Mouse (Mus musculus): ENCODE data around the gene Slc35b3.

Gene Slc35b3

DNA sequence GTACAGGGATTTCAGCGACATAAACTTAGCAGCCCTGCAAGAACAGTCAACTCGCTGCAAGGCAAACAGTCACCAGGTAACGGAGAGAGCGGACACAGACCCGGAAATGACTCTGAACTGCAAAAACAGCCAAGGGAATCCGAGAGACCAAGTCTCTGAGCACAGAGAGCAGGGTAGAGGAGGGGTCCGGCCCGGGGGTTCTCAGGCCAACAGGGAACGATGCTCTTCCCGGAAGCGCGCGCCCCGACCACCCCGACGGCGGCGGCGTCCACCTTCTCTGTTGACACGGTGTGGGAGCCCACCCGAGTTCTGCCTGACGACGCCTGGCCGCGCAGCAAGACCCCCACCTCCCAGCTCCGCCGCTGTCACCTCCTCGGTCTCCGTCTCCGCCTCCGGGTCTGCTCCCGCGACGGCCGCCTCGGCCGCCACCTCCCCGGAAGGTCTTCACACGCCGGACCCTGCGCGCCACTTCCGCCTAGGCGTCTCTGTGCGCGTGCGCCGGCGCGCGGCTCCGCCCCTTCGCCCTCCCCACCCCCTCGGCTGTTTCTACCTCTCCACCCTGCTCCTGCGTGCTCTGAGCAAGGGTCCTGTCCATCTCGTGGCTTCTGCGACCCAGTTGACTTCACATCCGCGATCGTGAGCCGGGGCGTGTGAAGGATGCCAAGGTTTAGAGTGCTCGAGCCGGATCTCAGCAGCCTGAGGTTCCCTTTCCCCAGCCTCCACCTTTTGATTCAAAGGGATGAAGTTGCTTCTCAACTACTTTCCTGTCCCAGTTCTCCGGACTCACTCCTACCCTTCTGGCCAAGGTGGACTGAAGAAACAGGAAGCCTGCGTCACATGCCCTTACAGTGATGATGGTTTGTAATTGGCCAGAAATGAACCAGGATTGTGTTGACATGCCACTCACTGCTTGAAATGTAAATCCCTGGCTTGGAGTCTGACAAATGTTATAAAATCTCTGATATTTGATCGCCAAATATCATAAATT, at the start of gene Slc35b3:
TSS of gene Slc35b3 (minus strand) at position 813 of the 988 bp plus-strand sequence.
- DNase-seq (ENCODE audit: low spot score in 2 of 2) = peak; percentile 69 to 73

DNA sequence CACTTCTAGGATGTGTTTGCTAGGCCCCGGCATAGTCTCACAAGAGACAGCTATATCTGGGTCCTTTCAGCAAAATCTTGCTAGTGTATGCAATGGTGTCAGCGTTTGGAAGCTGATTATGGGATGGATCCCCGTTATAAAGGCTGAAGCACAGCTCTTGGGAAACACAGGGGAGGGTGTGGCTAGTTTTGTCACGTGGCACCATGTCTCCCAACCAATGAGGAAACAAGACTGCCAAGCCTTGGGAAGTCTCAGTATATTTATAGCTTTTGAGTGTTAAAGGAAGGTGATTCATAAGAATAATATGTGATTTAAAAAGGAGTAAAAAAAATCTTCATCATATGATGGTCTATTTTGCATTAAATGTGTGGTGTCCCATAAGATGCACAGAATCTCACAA, 49.6 kb upstream of the Slc35b3 start:
- DNase-seq (ENCODE audit: low spot score in 2 of 2) = no peak

DNA sequence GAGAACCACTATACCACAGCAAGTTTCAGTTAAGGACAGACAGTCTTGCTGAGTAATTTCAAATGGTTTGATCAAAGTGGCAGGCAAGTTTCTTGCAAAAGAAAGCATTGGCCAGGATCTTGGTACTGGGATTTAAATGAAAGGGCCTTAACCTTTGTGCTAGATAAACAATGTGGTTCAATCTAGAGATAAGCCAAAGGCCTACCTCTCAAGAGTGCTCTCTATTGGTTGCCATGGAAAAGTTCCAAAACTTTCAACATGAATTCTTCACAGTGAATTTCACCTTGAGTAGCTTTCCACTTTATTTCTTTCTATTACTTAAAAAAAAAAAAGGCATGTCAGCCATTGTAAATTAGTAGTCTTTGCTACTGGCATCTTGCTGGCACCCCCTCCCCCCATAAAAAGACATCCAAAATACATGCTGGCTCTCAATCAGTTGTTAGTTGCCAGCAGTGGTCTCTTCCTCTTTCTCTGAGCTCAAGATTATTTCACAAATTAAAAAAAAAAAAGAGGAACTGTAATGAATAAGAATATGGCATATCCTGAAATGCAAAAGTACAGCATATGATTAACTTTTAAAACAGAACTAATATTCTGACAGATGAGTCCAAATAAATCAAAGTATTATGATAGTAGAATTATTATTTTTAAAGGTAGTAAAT, 42.6 kb upstream of the Slc35b3 start:
- no peak for DNase-seq (ENCODE audit: low spot score in 2 of 2)

DNA sequence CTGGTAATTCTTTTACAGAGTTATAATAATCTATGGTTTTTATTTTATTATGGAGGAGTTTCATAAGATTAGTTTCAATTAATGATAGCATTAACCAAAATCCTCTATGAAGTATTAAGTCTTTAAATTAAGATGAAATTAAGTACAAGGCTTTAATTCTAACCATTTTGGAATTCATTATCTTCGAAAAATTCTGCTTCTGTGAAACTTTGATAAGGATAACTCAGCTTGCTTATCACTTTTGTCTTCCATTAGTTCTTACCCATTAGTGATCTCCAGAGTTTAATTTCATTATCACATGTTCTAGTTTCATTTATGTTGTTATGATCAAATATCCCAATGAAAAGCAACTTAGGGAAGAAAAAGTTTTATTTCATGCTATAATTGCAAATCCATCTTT, 41.7 kb upstream of the Slc35b3 start:
- DNase-seq (ENCODE audit: low spot score in 2 of 2) = no peak

- no peak for DNase-seq (ENCODE audit: low spot score in 2 of 2)
These were observed 40.8 kb upstream of the Slc35b3 start for GRCm38 (mm10) chr13:39001434-39001833.

DNA sequence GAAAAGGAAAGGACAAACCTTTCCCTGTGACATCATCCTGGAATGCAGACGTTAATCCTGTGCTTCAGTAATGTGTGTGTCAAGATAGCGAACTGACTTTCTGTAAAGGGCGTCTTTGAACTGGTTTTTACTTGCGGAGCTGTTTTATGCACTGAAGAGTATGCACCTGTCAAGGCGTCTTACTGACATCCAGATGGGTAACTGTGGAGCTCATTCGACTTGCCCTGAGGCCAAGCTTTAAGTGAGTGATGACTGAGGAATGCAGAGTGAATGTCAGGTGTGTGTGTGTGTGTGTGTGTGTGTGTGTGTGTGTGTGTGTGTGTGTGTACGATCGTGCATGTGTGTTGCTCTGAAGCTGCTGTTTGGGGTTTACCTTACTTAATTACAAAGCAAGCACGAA, 38.3 kb upstream of the Slc35b3 start:
- no peak for DNase-seq (ENCODE audit: low spot score in 2 of 2)

GRCm38 (mm10) chr13:38992529-38992928, 31.9 kb upstream of the Slc35b3 start:
- DNase-seq (ENCODE audit: low spot score in 2 of 2) = peak; percentile 9 to 19

GRCm38 (mm10) chr13:38983751-38984150, 23.1 kb upstream of the Slc35b3 start:
- DNase-seq (ENCODE audit: low spot score in 2 of 2) = no peak

DNA sequence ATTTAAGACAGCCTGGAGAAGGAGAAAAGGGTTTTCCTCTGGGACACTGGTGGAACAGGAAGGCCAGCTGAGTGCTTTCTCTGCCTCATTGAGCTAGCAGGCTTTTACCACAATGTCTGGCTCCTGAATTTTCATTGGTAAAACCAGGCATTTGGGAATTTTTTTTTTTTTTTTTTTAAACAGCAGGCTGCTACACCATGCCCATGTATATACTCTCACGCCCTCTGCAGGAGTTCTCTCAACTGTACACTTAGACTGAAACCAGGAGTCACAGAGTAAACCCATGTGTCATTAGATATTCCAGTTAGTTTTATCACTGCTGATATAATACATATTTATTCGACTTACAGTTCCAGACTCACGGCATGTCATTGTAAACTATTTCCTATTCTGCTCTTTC, 20.2 kb upstream of the Slc35b3 start:
- no peak for DNase-seq (ENCODE audit: low spot score in 2 of 2)

DNA sequence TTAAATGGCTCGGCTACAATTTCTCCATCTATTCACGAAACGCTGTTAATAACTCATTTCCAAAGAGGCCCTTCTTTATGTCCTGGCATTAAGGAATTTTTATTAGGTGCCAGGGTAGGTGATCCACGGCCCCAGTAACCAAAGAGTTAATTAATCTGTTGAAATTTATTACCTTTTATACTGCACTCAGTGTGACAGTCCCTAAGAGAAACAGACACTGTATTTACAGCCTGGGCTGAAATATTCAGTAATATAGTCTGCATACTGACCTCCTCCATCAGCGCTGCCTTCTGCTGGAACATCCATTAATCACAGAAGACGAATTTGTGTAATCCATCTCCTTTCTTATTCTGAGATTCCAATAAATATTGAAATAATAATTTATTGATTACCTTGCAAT, 16.3 kb upstream of the Slc35b3 start:
- DNase-seq (ENCODE audit: low spot score in 2 of 2) = no peak

DNA sequence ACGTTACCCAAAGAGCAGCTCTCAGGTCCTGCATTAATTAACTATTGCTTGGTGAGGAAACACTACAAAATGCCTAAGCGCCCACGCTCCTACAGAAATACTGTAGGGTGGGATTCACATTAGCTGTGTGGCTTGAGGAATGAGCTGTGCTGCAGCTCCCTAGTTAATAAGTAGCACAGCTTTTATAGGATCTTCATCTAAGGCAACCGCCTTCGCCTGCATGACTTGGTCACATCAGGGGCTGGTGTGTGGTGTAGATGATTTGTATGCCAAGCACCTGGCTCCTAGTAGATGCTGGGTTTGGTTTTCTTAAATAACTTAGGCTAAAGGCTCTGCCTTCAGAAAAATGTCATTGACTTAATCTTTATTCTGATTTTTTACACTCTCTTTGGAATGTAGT, 15.2 kb upstream of the Slc35b3 start:
- no peak for DNase-seq (ENCODE audit: low spot score in 2 of 2)

GRCm38 (mm10) chr13:38972602-38973001, 11.9 kb upstream of the Slc35b3 start:
- no peak for DNase-seq (ENCODE audit: low spot score in 2 of 2)

GRCm38 (mm10) chr13:38971047-38971446, 10.4 kb upstream of the Slc35b3 start:
- DNase-seq (ENCODE audit: low spot score in 2 of 2) = no peak

- DNase-seq (ENCODE audit: low spot score in 2 of 2) = no peak
These were observed 6.8 kb upstream of the Slc35b3 start for GRCm38 (mm10) chr13:38967518-38967917.

GRCm38 (mm10) chr13:38966922-38967448, 6.3 kb upstream of the Slc35b3 start:
- DNase-seq (ENCODE audit: low spot score in 2 of 2) = no peak

DNA sequence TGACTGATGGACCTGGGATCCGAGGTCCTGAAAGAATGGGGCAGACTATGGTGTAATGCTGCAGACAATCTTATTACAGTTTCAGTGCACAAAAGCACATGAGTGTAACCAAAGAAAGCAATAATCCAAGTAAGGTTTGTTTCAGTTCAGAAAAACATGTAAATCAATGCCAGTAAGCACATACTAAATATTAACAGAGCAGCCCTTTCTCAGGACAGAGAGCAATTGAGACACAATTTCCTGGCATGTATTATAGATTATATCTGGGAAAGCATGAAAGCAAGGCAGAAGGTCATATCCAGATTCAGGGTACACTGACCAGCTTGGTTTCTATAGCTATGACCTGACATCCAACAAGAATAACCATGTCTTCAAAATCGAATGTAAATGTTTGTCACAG, 2.1 kb upstream of the Slc35b3 start:
- no peak for DNase-seq (ENCODE audit: low spot score in 2 of 2)

- peak in 1 of 2 experiments; percentile 14 for DNase-seq (ENCODE audit: low spot score in 2 of 2)
These were observed 2.6 kb downstream of the Slc35b3 start for GRCm38 (mm10) chr13:38958037-38958436.

- no peak for DNase-seq (ENCODE audit: low spot score in 2 of 2)
These were observed 14.2 kb downstream of the Slc35b3 start for GRCm38 (mm10) chr13:38946296-38947012.

DNA sequence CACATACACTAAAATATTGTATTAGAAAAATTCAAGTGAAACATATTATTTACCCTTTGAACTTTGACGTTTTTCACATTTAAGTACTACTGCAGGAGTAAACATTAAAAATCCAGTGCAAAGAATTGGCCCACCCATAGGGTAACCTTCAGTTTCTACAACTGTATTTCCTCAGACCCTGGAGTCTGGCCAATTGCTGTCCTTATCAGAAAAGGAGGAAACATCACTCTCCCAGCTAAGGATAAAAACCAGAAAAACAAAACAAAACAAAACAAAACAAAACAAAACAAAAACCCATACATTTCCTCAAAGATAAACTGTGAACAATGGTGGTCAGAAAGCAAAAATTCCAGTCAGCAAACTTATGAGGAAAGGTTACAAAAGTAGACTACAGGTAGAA, 14.9 kb downstream of the Slc35b3 start:
- DNase-seq (ENCODE audit: low spot score in 2 of 2) = no peak

- no peak for DNase-seq (ENCODE audit: low spot score in 2 of 2)
These were observed 15.7 kb downstream of the Slc35b3 start for GRCm38 (mm10) chr13:38944951-38945350.

GRCm38 (mm10) chr13:38941786-38942185, 18.9 kb downstream of the Slc35b3 start:
- DNase-seq (ENCODE audit: low spot score in 2 of 2) = peak in 1 of 2 experiments; percentile 28

- no peak for DNase-seq (ENCODE audit: low spot score in 2 of 2)
These were observed 19.4 kb downstream of the Slc35b3 start for GRCm38 (mm10) chr13:38941280-38941679.

Data from right cerebral cortex, postnatal 36 days (tissue).